Comparison of ENCODE assay signal across 30 mouse cellular contexts in the genomic region with DNA sequence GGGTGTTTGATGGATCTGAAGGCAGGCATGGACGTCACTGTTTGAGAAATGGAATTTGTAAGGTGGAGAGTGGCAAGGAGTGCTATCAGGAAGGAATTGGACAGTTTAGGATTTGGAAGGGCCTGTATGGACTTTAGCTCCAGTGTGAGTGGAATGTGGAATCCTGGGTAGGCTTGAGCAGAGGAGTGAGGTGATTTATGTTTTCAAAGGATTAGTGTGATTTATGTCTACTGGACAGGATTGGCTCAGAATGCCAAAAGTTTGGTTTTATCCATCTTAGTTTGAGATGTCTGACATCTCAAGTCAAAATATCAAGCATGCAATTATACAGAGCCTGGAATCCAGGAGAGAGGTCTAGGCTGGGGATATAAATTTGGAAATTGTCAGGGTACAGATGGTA. TPM values are rescaled to one million over a fixed set of nuclear protein-coding genes. Genes with fewer than 3 reads are reported as not detected.
A peak's percentile ranks its signal among the peaks of the same experiment; 100 is the strongest.
DNase-seq lines count a peak whose midpoint lies in the region; ATAC-seq lines count a peak whose summit lies in the region.
"Had no signal": no experiment of that assay in that cellular context is flagged by ENCODE, and none has a peak within 500 bp of the region (broad histone marks: within the 10 kb centered on the region; RNA-seq: fewer than 3 reads in every experiment).

No protein-coding gene starts in this region.

- no peak overlapping the region for H3K9ac ChIP-seq in kidney, embryonic 16.5 days (replicated peaks; ENCODE audit: low read length)
- H3K9ac ChIP-seq in forebrain, embryonic 11.5 days (ENCODE audit: low read length): no peak overlapping the region
- H3K9ac ChIP-seq: embryonic facial prominence, embryonic 13.5 days; forebrain, embryonic 12.5 days; forebrain, embryonic 15.5 days; heart, embryonic 13.5 days; hindbrain, embryonic 15.5 days; intestine, embryonic 15.5 days had no signal

- DNase-seq in embryo, embryonic 10.5 days (ENCODE audit: low spot score): peak; percentile 4
- DNase-seq in embryo, embryonic 10 days (ENCODE audit: low spot score): no peak
- DNase-seq in kidney, postnatal 4 days: no peak
- peak; percentile 15 for DNase-seq in 3T3-L1 (ENCODE audit: low read depth, low spot score)
- peak; percentile 2 for DNase-seq in fat pad, adult 2 months (ENCODE audit: extremely low read depth, low read depth, low spot score)
- DNase-seq in ovary, postnatal 10 days (ENCODE audit: low spot score): no peak
- no peak for DNase-seq in forebrain, embryonic 11.5 days (ENCODE audit: low spot score)
- DNase-seq: adrenal gland, postnatal 10 days; adrenal gland, postnatal 36 days; B cell, adult 2 months; cerebellum, adult 18-20 months; cerebellum, adult 9-10 months; cerebellum, postnatal 14 days; gastrocnemius, postnatal 10 days; gastrocnemius, postnatal 36 days; heart, adult 2 months; heart, postnatal 14 days; heart, postnatal 4 days had no signal

- H3K4me2 ChIP-seq in kidney, embryonic 16.5 days (replicated peaks; ENCODE audit: low read depth, low read length): no peak overlapping the region
- no peak overlapping the region for H3K4me2 ChIP-seq in forebrain, embryonic 11.5 days (ENCODE audit: low read depth, low read length, severe bottlenecking)
- H3K4me2 ChIP-seq: embryonic facial prominence, embryonic 13.5 days; forebrain, embryonic 12.5 days; forebrain, embryonic 15.5 days; heart, embryonic 13.5 days; hindbrain, embryonic 15.5 days; intestine, embryonic 15.5 days had no signal

- no peak overlapping the region for H3K4me3 ChIP-seq in kidney, embryonic 16.5 days (ENCODE audit: low read length)
- H3K4me3 ChIP-seq in forebrain, embryonic 11.5 days (ENCODE audit: low read depth, low read length): no peak overlapping the region
- H3K4me3 ChIP-seq: embryonic facial prominence, embryonic 10.5 days; embryonic facial prominence, embryonic 13.5 days; forebrain, embryonic 12.5 days; forebrain, embryonic 15.5 days; heart, adult 2 months; heart, embryonic 10.5 days; heart, embryonic 13.5 days; hindbrain, embryonic 15.5 days; intestine, embryonic 15.5 days had no signal

- H3K27me3 ChIP-seq in kidney, embryonic 16.5 days (ENCODE audit: insufficient read depth, low read length): no peaks in the 10 kb centered on the region
- H3K27me3 ChIP-seq in forebrain, embryonic 11.5 days (ENCODE audit: control insufficient read depth, insufficient read depth, low read length): no peaks in the 10 kb centered on the region
- H3K27me3 ChIP-seq: CH12.LX; embryonic facial prominence, embryonic 13.5 days; forebrain, embryonic 12.5 days; forebrain, embryonic 15.5 days; heart, embryonic 13.5 days; hindbrain, embryonic 15.5 days; intestine, embryonic 15.5 days had no signal

- H3K36me3 ChIP-seq in kidney, embryonic 16.5 days (ENCODE audit: insufficient read depth, low read length): no peaks in the 10 kb centered on the region
- H3K36me3 ChIP-seq in forebrain, embryonic 11.5 days (ENCODE audit: control insufficient read depth, insufficient read depth, low read length): no peaks in the 10 kb centered on the region
- H3K36me3 ChIP-seq: embryonic facial prominence, embryonic 10.5 days; embryonic facial prominence, embryonic 13.5 days; forebrain, embryonic 12.5 days; forebrain, embryonic 15.5 days; G1E; heart, embryonic 10.5 days; heart, embryonic 13.5 days; hindbrain, embryonic 15.5 days; intestine, embryonic 15.5 days had no signal

- no peak overlapping the region for H3K27ac ChIP-seq in kidney, embryonic 16.5 days (ENCODE audit: low read length)
- no peak overlapping the region for H3K27ac ChIP-seq in forebrain, embryonic 11.5 days (ENCODE audit: low read depth, low read length)
- H3K27ac ChIP-seq: embryonic facial prominence, embryonic 10.5 days; embryonic facial prominence, embryonic 13.5 days; forebrain, embryonic 12.5 days; forebrain, embryonic 15.5 days; heart, adult 2 months; heart, embryonic 10.5 days; heart, embryonic 13.5 days; hindbrain, embryonic 15.5 days; intestine, embryonic 15.5 days had no signal

- WGBS in kidney, embryonic 16.5 days: 35% methylated on average over 1 of the region's 1 CpGs
- WGBS in forebrain, embryonic 11.5 days: 81% methylated on average over 1 of the region's 1 CpGs

- H3K9me3 ChIP-seq in kidney, embryonic 16.5 days (ENCODE audit: low read length): no peaks in the 10 kb centered on the region
- no peaks in the 10 kb centered on the region for H3K9me3 ChIP-seq in forebrain, embryonic 11.5 days (ENCODE audit: control insufficient read depth, low read length)
- H3K9me3 ChIP-seq: embryonic facial prominence, embryonic 10.5 days; embryonic facial prominence, embryonic 13.5 days; forebrain, embryonic 12.5 days; forebrain, embryonic 15.5 days; G1E; heart, embryonic 10.5 days; heart, embryonic 13.5 days; hindbrain, embryonic 15.5 days; intestine, embryonic 15.5 days had no signal

- ATAC-seq in kidney, embryonic 16.5 days (ENCODE audit: low FRiP score, low TSS enrichment): peak; percentile 63; the same call in 1 of the 2 replicates
- ATAC-seq in forebrain, embryonic 11.5 days (replicated peaks; ENCODE audit: low FRiP score): no peak
- ATAC-seq: forebrain, embryonic 15.5 days; intestine, embryonic 15.5 days; Patski had no signal

- H3K4me1 ChIP-seq in kidney, embryonic 16.5 days (ENCODE audit: insufficient read depth, low read length): no peaks in the 10 kb centered on the region
- no peaks in the 10 kb centered on the region for H3K4me1 ChIP-seq in forebrain, embryonic 11.5 days (replicated peaks; ENCODE audit: control insufficient read depth, insufficient read depth, low read length)
- H3K4me1 ChIP-seq: embryonic facial prominence, embryonic 10.5 days; embryonic facial prominence, embryonic 13.5 days; forebrain, embryonic 12.5 days; forebrain, embryonic 15.5 days; hindbrain, embryonic 15.5 days; intestine, embryonic 15.5 days had no signal

RNA-seq across cellular contexts. Expression of a gene that starts 37.9 kb away (rescaled TPM):
- 29.6 and 33.6 TPM in 2 replicates for polyA plus RNA-seq in kidney, embryonic 16.5 days (2015; fragmentation: Nextera tagmentation; extraction: Ambion mirVana)
- polyA plus RNA-seq in forebrain, embryonic 11.5 days (2014; fragmentation: Nextera tagmentation; extraction: Ambion mirVana): 41.0 and 41.7 TPM in 2 replicates

Comparison
In these comparisons a context has a peak if more than half of its experiments do, and no peak if none do; other contexts are left out.
1. DNase-seq: peak in embryo, embryonic 10.5 days (single experiment), 3T3-L1 (single experiment) and fat pad, adult 2 months (single experiment); none in embryo, embryonic 10 days (single experiment), kidney, postnatal 4 days (0 of 2), ovary, postnatal 10 days (single experiment) and forebrain, embryonic 11.5 days (single experiment).